Mouse (Mus musculus) liver (tissue): ENCODE data around the gene Arfgef3.
"Not testable (repeated sequence)": the region's sequence is repeated elsewhere in the genome, so short reads cannot be mapped to it uniquely, and the experiment has no call there.

Experiments
- DNase-seq: peaks from one replicate; pipeline ENCODE4 v3.0.0-alpha.2; 2020; ENCODE audit warnings: mixed read lengths

Gene Arfgef3

DNA sequence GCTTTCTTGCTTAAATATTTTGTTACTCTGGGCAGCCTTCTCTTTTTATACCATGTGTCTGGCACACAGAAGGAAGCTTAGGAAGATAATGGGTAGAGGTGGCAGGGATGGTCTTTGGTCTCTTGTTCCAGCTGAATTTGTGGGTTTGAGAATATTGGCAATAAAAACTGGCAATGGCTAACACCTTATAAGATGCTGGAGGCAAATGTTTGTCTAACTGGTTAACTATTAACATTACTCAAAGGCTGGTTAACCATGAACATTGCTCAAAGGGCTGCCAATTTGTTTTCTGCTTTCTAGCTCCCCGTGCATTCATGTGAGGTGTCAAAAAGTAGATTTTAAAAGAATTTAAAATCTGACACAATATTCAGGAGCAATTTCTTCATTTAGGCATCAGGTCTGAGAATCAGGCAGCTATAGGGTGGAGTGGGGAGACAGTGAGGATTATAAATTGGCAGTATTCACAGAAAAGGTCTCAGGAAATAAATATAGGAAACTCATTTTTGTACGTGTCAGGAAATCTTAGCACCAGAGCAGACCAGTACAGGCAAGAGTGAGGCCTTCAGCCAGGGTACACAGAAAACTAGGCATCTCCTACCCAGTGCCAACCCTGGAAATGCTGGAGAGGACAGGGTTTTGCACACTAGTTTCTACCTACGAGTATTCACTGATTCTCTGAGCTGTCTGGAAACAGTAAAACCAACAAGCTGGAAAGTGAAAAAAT lies 62.9 kb downstream of the Arfgef3 start:
- no peak for DNase-seq

DNA sequence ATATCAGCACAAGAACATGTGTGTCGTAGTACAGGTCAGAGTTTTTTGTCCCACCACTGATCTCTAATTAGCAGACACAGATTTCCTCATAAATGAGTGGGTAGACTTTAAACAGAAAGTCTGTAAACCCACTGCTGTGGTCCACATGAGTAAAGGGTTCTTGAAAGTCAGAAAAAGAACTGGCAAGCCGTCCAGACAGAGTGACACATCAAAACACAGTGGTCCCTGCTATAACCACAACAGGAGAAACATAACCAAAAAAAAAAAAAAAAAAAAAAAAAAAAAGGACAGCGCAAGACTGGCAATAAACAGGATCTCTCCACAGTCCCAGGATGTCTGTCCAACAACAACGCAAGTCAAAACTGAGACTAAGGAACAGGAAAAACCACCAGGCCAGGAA lies 64.9 kb downstream of the Arfgef3 start:
- no peak for DNase-seq

DNA sequence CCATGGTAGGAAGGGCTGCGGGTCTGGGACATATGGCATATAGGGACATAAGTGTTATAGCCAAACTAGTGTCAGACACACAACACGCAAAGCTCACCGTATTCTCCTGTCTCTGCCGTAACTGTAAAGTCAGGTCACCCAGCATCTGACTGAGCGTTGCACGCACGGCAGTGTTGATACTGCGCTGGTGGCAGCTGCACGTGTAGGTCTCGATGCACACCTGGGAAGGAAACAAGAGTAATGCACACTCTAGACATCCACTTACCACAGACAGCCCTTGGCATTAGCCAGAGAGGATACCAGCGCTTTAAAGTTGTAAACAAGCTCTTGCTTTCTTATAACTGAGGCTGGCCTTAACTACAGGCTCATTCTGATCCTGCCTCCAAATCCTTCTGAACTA lies 79.0 kb downstream of the Arfgef3 start:
- no peak for DNase-seq

DNA sequence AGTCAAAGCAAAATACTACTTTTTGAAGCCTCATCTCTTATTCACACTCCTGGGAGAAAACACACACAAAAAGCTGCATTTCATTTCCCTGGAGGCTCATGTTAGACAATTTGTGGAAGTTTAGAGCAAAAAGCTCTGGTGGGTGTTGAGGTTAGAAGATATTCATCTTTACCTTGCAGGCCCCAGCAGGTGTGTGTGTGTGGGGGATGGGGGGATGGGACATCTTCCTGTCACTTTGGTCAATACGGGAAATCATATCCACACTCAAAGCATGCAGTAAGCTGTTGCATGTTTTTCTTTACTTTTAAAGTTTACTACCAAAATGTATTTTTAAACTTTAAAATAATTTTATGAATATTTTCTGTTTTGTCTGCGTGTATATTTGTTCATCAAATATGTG lies 79.7 kb downstream of the Arfgef3 start:
- DNase-seq = no peak

DNA sequence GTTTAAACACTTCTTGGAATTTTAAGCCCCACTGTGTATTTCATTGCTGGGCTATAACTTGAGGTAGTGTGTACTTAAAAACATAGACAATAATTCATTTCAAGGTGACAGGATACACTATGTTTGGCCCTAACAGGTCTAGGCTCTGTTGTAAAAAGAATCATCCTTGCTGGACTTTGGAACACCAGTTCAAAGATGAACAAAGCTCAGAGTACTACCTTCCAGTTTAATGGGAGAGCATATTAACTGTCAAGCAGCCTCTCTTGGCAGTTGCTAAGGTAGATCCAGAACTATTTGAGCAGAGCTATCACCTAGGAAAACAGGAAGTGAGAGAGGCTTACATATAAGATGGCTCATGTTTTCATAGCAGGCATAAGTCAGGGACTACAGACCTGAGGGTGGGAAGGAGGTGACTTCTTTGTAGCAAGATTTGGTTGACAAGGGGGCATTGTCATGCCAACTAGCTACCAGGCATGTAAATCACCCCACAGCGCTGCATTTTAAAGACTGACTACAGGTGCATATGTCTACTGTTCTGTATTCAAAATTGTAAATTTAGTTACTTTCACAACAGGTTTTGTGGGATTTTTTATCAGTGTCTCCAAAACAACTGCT lies 82.0 kb downstream of the Arfgef3 start:
- DNase-seq = no peak

DNA sequence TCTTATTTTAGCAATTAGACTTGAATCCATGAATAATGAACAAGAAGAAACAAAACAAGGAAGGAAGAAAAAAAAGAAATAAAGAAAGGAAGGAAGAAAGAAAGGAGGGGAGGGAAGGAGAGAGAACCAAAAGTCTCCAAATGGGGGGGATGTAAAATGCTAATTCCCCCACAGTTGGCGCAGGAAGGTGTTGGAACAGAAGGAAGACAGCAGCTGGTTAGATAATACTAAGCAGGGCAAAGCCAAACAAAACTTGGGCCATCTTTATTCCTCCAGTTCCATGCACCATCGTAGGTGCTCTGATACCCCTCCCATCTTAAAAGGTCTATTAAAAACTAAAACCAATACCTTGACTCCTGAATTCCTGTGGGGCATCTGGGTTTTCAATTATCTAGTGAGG lies 82.8 kb downstream of the Arfgef3 start:
- no peak for DNase-seq

DNA sequence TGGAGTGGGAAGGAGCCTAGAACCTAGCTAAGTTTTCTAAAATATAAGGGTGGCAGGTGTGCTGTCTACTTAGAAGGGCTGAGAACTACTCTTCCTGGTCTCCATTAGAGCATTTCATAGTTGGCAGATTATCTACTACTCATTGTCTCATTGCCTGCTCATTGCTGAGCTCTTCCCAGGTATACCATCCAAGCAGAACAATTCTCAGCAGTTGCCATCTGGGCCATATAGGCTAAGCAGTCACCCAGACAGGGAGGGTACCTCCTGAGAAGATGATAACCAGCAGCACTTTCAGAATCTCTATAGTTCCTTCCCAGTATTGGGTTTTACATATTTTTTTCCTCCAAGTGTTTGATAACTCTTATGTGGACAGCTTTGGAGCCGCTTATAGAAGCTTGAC lies 86.2 kb downstream of the Arfgef3 start:
- DNase-seq = no peak

DNA sequence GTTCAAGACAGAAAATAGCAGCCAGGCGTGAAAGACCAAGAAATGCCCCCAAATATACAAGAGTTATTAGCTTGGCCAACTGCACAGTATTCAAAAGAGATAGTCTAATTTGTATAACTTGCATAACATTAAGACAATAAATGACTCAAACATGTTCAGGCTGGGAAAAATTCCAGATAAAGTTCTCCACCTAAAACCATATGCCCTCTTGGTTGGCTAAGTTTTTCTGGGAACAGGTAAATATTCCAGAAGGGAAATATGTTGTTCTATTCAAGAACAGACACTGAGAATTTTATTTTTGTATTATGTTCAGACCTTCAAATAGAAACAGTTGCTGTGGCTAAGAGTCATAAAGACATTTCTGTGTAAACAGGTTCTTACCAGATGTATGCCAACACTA lies 96.7 kb downstream of the Arfgef3 start:
- DNase-seq = no peak

DNA sequence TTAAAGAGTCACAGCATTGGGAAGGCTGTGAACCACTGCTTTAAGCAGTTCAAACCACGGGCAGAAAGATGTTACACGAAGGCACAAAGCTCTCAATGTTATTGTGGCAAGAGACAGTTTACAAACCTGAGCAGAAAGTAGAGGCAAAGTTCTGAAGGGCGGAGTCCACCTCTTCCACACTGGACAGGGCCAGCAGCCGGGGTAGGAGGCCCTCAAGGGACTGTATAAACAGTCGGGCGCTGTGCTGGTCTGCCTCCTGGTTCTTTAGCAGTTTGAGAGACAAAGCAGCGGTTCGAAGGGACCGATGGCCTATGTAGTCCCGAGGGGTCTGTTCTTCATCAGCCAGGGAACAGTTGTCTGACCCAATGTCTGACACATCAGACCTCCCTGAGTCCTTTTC lies 97.7 kb downstream of the Arfgef3 start:
- no peak for DNase-seq

DNA sequence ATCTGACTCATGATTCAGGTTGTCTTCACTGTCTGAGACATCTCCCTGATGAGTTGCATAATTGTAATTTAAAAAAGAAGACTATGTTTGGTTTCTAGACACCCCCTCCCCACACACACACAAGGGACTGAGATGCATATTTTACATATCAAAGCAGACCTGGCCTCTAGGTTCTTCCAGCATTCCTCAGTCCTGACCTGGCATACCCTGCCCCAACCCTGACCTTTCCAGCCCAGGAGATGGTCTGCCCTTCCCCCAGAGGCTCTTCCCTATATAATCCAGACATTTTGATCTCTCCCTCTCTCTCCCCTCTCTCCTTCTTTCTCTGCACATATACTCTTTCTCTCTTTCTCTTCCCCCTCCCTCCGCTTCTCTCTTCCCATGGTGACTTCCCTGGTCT lies 99.4 kb downstream of the Arfgef3 start:
- DNase-seq = no peak

DNA sequence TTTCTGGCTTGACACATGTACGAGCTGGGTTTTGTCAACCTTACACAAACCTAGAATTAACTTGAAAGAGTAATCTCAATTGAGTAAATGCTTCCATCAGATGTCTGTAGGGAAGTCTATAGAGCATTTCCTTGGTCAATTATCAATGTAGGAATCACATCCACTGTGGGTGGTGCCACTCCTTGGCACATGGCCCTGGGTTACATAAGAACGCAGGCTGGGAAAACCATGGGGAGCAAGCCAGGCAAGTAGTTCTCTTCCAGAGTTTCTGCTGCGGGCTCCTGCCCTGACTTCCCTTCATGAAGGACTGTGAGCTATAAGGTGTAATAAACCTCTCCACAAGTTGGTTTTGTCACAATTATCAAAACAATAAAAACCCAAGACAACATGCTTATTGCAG lies 100.2 kb downstream of the Arfgef3 start:
- DNase-seq = no peak

DNA sequence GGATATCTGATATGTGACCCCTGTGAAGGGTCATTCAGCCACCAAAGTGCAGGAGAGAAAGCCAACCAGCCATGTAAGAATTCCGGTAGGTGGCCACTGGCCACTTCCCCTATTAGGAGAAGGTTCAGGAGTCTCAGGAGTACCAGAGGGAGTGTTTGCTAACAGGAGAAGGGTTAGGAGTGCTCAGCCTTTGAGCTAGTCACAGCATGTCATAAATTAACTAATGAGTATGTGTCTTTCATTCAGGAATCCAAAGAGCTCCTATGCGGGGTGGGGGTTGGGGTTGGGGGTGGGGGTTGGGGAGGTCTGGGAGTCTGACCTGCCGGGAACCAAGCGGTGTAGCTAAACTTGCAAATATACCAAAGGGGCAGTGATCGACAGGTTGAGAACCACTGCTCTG lies 100.9 kb downstream of the Arfgef3 start:
- no peak for DNase-seq

DNA sequence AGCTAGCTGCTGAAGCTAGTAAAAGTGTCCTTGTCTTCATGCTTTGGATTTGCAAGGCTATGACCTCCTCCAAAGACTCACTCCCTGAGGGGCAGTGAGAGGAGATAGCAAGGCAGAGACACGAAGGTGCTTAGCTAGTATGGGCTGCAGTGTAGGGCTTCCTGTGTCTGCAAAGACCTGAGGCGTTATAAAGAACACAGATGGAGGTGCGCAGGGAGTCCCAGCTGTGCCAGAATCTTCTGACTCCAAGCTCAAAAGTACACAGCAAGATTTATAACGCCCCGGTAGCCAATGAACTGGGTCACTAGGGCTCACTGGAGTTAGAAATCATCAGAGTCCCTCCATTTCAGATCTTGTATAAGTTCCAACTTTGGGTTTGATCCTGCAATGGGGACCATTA lies 103.2 kb downstream of the Arfgef3 start:
- no peak for DNase-seq

DNA sequence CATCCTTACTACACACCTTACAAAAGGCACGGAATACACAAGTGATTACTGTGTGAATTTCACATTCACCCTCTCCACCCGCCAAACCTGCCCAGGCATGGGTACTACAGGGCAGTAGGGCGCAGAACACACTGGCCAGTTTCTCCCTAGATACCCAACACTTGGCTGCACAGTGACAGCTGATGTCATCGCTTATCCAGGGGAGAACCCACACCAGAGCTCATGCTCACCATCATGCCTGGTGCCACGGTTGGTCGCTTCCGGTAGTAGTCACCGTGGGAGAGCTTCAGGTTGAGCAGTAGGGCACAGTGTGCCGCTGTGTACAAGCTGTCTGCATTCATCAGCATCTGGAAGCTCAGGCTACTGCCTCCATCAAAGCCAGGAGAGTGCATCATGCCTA lies 108.3 kb downstream of the Arfgef3 start:
- no peak for DNase-seq

DNA sequence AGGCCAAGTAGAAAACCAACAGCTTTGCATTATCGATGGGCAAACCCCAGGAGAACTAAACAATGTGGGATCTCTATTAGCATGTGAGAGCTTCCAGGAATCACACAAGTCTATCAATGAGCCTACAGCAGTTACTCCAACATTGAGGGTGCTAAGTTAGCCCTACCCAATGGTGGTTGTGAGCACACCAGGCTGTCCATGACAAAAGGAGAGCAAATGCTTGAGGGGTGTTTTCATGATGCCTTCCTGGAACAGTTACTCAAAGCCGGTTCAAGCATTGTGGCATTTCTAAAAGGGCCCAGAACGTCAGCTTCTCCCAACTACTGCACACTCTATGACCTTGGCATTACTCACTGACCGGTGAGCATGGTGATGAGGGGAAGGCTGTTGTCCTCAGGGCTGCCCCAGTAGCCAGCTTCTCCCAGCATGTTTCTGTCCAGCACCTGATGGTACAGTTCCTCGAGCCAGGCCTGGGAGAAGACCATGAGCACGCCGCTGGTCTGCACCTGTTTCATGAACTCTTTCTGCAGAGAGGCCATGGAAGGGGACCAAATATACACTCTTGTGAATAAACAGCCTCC lies 109.3 kb downstream of the Arfgef3 start:
- DNase-seq = no peak

DNA sequence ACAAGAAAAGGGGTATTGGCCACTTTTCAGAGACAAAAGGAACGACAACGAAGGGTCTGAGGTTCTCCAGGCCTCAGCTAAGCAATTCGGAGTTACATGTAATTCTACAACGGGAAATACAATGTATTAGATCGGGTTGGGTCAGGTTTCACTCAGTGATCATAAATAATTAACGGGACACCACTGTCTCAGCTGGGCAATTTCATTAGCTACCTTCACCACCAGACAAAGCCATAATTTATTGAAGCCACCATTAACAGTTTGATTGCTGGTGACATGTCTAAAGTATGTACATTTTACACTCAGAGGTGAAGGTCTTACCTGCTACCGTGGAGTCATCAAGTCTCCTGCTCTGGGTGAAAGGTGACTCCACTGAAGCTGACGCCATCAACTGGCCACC lies 113.3 kb downstream of the Arfgef3 start:
- no peak for DNase-seq

DNA sequence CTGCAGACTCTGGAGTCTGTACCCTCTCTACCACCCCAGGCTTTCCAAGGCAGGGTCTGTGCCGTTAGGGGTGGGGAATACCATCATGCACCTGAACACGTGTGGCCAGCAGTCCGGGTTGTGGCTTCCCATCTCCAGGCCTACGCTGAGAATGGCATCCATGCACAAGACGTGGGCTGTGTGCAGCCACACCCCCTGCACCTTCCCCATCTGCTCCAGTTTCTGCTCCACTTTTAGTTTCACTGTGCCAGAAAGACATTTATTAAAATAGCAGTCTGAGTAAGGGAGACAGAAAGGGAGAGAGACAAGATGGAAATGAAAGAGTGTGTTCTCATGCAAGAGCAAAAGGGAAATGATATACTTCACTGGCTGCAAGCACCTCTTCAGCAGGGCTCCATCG lies 116.2 kb downstream of the Arfgef3 start:
- no peak for DNase-seq

DNA sequence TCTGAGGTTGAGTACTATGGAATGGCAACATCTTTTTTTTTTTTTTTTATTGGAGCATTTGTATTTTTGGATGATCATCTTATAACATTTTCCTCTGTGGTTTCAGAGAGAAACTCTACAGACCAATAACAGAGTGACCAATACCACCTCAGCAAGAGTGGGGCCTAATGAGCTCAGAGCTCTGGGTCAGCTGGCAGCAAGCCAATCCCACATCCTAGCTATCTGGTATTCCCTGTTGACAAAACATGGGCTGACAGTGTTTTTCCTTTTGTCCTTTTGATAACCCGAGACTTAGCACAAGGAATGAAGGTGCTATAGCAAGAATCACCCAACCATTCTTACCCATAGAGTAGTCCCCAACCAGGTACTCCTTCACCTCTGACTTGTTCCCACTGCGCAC lies 131.0 kb downstream of the Arfgef3 start:
- DNase-seq = no peak

DNA sequence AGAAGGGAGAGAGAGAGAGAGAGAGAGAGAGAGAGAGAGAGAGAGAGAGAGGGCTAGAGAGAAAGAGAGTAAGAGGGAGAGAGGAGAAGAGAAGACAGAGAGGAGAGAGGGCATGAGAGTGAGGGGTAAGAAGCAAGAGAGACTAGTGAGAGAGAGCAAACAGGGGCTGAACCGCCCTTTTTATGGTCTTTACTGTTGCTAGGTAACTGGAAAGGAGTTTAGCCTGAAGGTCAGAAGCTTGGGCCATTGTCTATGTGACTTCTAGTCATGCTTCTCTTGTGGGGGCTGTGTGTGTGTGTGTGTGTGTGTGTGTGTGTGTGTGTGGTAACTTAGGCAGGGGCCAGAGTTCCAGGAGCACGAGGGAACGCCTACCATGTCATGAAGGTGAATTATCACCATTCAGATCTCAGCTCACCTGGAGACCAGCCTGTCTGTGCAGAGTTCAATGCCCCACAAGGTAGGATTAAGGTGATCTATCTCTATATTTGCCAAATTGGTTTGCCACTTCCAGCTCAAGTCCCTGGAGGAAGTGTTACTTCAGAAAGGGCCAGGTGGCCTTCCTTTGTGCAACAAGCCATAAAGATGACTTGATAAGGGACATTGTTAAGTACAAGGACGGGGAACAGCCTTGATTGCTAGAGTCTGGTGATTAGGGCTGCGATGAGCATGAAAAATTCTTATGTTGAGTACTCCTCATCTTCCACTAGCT lies 138.8 kb downstream of the Arfgef3 start:
- DNase-seq = not testable (repeated sequence)

DNA sequence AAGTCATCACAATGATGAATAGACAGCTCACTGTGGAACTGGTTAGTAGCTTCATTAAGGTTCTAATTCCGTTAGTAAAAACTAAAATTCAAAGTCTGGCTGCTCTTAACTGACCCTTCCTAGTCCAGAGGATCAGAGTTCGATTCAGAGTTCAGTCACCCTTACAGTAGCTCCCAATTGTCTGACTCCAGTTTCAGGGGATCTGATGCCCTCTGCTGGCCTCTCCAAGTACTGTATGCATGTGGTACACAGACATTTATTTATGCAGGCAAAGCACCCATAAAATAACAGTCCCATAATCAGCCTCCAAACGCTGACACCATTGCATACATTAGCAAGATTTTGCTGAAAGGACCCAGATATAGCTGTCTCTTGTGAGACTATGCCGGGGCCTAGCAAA lies 141.7 kb downstream of the Arfgef3 start:
- peak; percentile 65 for DNase-seq

DNA sequence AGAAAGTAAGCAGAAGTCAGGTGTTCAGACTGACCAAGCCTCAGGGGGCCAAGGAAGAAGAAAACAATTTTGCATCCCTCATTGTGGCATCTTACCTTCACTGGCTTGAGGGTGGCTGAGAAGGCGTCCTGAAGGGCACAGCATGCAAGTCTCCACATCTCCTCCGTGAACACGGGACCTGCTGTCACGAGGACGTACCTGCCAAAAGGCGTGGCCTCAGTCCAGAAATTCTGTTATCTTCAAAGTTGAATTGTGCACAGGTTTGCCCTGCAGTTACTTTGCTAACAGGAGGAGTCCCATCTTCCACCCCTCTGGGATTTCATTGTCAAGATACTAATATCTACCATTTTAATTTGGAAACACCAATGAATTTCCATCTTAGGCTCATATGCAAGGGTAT lies 146.1 kb downstream of the Arfgef3 start:
- DNase-seq = no peak

DNA sequence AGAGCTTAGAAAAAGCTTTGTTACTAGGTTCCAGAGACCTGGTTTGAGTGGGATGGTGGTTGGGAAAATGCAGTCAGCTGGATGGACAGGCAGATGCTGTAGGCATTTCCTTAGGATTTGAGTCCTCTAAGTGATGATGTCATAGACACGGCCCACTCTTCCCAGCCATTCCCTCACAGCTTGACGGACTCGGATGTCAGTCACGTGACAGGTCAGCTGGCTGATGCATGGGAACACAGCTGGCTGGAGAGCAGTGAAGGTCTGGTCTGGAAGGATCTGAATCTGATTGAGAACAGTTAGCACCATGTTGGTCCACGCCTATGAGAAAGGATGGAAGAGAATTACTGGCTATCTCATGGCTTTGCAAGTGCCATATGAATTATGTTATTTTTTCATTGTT lies 154.3 kb downstream of the Arfgef3 start:
- no peak for DNase-seq

DNA sequence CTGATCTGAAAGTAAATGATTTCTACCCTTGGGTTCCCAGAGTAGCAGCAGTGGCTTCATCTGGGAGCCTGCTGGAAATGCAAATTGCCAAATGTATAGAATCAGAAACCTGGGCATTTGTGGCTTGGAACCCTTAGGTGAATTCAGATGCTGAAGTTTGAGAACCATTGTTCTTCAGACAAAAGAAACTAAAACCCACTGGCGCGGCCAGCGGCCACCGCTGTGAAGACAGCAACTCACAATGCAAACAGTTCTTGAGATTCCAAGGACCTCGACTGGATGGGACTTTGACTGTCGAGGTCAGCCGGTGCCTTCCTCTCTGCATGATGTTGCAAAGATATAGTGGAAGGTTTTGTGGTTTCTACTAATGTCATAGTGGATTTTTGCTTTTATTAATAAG lies 159.6 kb downstream of the Arfgef3 start:
- DNase-seq = no peak

DNA sequence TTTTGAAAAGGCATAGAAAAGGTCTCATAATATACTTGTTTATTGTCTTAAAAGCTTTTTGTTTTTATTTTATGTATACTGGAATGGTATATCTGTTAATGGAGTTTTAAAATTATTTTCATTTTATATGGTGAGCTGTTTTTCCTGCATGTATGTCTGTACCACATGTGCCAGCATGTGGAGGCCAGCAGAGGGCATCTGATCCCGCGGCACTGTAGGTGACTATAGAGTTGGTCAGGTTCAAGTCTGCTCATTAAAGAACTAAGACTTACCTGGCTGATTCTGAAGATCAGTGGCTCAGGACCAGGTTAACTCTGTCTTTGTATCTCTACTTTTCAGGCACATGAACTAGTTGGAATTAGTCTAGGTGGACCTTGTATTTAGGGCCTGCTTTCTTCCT lies 171.2 kb downstream of the Arfgef3 start:
- peak; percentile 20 for DNase-seq
